Mouse (Mus musculus): Measurements from ENCODE around the gene Zdhhc17.

- TF ChIP-seq POLR2A (IDR thresholded peaks at IDR 0.05; ENCODE audit: extremely low read depth, insufficient read depth, low read length) (no peak), CTCF (IDR thresholded peaks at IDR 0.05; ENCODE audit: extremely low read depth, insufficient read depth, low read length) (no peak)
These were observed 12.8 kb downstream of the Zdhhc17 start for GRCm38 (mm10) chr10:110997180-110997579.
